Mouse (Mus musculus): ENCODE results near the gene Cpt1c.

DNA sequence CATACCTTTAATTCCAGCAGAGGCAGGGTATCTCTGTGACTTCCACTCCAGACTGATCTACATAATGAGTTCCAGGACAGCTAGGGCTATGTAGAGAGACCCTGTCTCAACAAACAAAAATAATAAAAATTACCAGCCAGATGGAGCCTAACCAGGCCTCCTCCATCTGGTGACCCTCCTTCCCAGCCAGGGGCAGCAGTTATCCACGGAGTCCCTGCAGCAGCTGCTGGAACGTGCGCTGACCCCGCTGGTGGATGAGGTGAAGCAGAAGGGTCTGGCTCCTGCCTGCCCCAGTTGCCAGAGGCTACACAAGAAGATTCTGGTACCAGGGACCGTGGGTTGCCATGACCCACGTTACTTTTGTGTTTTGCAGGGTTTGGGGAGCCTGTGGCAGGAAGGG lies 18.4 kb downstream of the Cpt1c start:
- no peak for TF ChIP-seq CTCF (IDR thresholded peaks at IDR 0.05; ENCODE audit: extremely low read depth, insufficient read length, insufficient replicate concordance, low read depth, low read length)
- no peak for TF ChIP-seq POLR2A (IDR thresholded peaks at IDR 0.05; ENCODE audit: low read depth, low read length)
